Mouse (Mus musculus): ENCODE results near the gene Rcbtb1. TPM values are rescaled to one million over a fixed set of nuclear protein-coding genes. Genes with fewer than 3 reads are reported as not detected.

Rcbtb1 gene
- 14.4 and 14.5 TPM in 2 replicates for polyA plus RNA-seq (2015; fragmentation: Nextera tagmentation; extraction: Ambion mirVana)

GRCm38 (mm10) chr14:59200711-59201603, at the start of gene Rcbtb1:
Gene Rcbtb1, plus strand, starts transcription at chr14:59201209.

DNA sequence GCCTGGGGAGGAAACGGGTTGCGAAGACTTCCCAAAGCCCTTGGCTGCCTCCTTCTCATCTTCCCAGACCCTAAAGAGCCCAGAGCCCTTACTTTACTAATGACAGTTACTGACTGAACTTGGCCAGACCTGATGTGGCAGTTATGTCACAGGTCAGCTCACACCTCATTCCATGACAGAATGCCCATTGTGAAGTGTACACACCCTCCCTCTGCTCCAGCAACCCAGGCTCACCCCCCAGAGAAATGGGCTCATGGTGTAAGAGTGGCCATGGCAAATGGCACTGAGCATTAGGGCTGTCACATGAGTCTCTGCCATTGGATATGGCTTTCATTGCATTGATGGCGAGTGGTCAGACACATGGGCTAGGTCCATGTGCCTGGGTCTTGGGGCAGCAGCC, 22.4 kb upstream of the Rcbtb1 start, which contains the start of gene Gm5142:
Gene Gm5142, minus strand, starts transcription at position 101 of the 400 bp plus-strand sequence.

DNA sequence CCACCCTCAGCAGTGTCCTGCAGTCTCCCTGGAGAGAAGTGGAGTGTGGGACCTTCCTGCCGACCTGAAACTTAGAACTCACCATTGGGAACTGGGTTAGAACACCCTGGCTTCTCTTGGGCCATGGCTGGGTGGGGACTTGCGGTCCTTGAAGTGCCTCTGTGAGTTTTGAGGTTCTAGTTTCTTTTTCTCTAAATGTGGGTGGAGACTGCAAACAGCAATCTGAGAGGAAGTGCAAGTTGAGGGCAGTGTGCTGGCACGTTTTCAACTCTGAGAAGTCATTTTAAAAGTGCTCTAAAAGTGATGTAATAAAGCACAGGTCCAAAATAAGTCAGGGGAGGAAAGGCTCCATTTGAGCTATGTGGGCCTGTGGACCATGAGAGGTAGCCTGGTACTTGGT, 59.0 kb downstream of the Rcbtb1 start, which contains the start of gene Gm6904:
Gene Gm6904, minus strand, starts transcription at position 161 of the 400 bp plus-strand sequence.

Other genes starting within 250 kb of the Rcbtb1 start
- not detected in 2 replicates for gene 1700129C05Rik, start 58.3 kb upstream of the Rcbtb1 start, polyA plus RNA-seq (2015; fragmentation: Nextera tagmentation; extraction: Ambion mirVana)
- not detected in 2 replicates for gene Gm5142, start 22.5 kb upstream of the Rcbtb1 start, polyA plus RNA-seq (2015; fragmentation: Nextera tagmentation; extraction: Ambion mirVana)
- not detected in 2 replicates for gene Gm6904, start 59.0 kb downstream of the Rcbtb1 start, polyA plus RNA-seq (2015; fragmentation: Nextera tagmentation; extraction: Ambion mirVana)
- 0.45 and 0.89 TPM in 2 replicates for gene Phf11a, start 96.3 kb downstream of the Rcbtb1 start, polyA plus RNA-seq (2015; fragmentation: Nextera tagmentation; extraction: Ambion mirVana)
- gene Phf11b, start 140.1 kb downstream of the Rcbtb1 start, polyA plus RNA-seq (2015; fragmentation: Nextera tagmentation; extraction: Ambion mirVana): 2.6 and 4.0 TPM in 2 replicates
- 5.5 and 6.0 TPM in 2 replicates for gene Phf11d, start 164.3 kb downstream of the Rcbtb1 start, polyA plus RNA-seq (2015; fragmentation: Nextera tagmentation; extraction: Ambion mirVana)
- gene Phf11c, start 194.2 kb downstream of the Rcbtb1 start, polyA plus RNA-seq (2015; fragmentation: Nextera tagmentation; extraction: Ambion mirVana): 0.10 and 0.17 TPM in 2 replicates
- 4.3 and 6.3 TPM in 2 replicates for gene Setdb2, start 239.7 kb downstream of the Rcbtb1 start, polyA plus RNA-seq (2015; fragmentation: Nextera tagmentation; extraction: Ambion mirVana)
- gene Cab39l, start 239.8 kb downstream of the Rcbtb1 start, polyA plus RNA-seq (2015; fragmentation: Nextera tagmentation; extraction: Ambion mirVana): 41.1 and 48.4 TPM in 2 replicates

Measured in urinary bladder, postnatal 0 days (tissue).